In the genomic region with DNA sequence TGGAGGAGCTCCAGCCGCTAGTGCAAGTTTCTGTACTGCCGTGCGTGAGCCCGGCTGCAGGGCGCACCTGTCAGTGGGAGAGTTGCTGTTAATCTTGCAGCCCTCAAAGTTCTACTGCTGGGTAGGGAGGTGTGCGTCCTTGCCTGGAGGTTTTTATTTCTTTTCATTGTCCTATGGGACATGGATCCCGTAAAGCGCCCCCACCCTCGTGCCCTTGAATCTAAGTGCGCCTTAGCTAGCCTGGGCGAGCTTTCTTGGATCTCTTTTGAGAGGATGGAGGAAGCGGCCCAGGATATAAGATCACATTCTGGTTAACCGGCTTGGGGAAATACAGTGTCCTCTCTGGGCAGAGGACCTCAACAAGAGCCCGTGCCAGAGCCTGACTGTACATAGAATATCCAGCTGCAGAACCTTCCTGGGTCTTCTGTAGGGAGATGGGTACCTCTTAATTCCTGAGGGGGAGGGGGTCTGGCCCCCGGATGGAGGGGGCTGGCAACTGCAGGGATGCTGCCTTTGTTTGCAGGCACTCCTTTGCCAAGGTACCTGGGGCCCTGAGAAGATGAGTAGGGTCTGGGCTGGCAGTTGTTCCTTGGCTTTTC, we compare ENCODE assay signal across 9 mouse cellular contexts. TPM values are rescaled to one million over a fixed set of nuclear protein-coding genes. Genes with fewer than 3 reads are reported as not detected.
DNase-seq lines count a peak whose midpoint lies in the region; ATAC-seq and TF ChIP-seq lines count a peak whose summit lies in the region.
"Had no signal": no experiment of that assay in that cellular context is flagged by ENCODE, and none has a peak within 500 bp of the region (broad histone marks: within the 10 kb centered on the region; RNA-seq: fewer than 3 reads in every experiment).

No protein-coding gene starts in this region.

- H3K4me1 ChIP-seq in cerebellum, adult 2 months (ENCODE audit: control insufficient read depth, insufficient read depth, low read length), result peaks cover 11% of the 10 kb centered on the region
- H3K4me1 ChIP-seq in forebrain, embryonic 13.5 days, result peaks cover 28% of the 10 kb centered on the region
- peaks cover 19% of the 10 kb centered on the region for H3K4me1 ChIP-seq in neural tube, embryonic 14.5 days (ENCODE audit: control insufficient read depth, insufficient read depth, low read length)

- peaks cover 15% of the 10 kb centered on the region for H3K36me3 ChIP-seq in forebrain, embryonic 13.5 days (ENCODE audit: poor library complexity, severe bottlenecking)
- H3K36me3 ChIP-seq in neural tube, embryonic 14.5 days (ENCODE audit: control insufficient read depth, insufficient read depth, low read length), result 0 out of 2 replicates have a peak, but pooled peaks cover 6% of the 10 kb centered on the region

- under 1% methylated on average over 15 of the region's 15 CpGs for WGBS in cerebellum, adult 2 months
- 0% methylated on average over 15 of the region's 15 CpGs for WGBS in forebrain, embryonic 13.5 days
- WGBS in neural tube, embryonic 14.5 days, result under 1% methylated on average over 15 of the region's 15 CpGs

- H3K9me3 ChIP-seq in forebrain, embryonic 13.5 days (replicated peaks), result no peaks in the 10 kb centered on the region
- H3K9me3 ChIP-seq in neural tube, embryonic 14.5 days (ENCODE audit: control insufficient read depth, low read length), result no peaks in the 10 kb centered on the region

- H3K9ac ChIP-seq in forebrain, embryonic 13.5 days, result peak overlapping the region; percentile 73
- H3K9ac ChIP-seq in neural tube, embryonic 14.5 days (replicated peaks; ENCODE audit: low read depth, low read length), result peak overlapping the region; percentile 65

- DNase-seq in cerebellum, adult 2 months, result peak; percentile 30 to 31
- no peak for DNase-seq in cerebellum, postnatal 4 days (ENCODE audit: low spot score in 2 of 2)
- peak; percentile 8 for DNase-seq in B cell, adult 2 months
- peak; percentile 13 to 46 for DNase-seq in kidney, postnatal 4 days
- no peak for DNase-seq in thymus, postnatal 0 days (ENCODE audit: low spot score)
- no peak for DNase-seq in urinary bladder, adult 2 months (ENCODE audit: low spot score)

- H3K27me3 ChIP-seq in cerebellum, adult 2 months (ENCODE audit: control insufficient read depth, insufficient read depth, low read length), result no peaks in the 10 kb centered on the region
- H3K27me3 ChIP-seq in forebrain, embryonic 13.5 days, result peaks cover 41% of the 10 kb centered on the region
- peaks cover 19% of the 10 kb centered on the region for H3K27me3 ChIP-seq in neural tube, embryonic 14.5 days (ENCODE audit: control insufficient read depth, insufficient read depth, low read length)

- no peak for TF ChIP-seq POLR2A in cerebellum, adult 2 months (IDR thresholded peaks at IDR 0.05; ENCODE audit: borderline replicate concordance, insufficient read depth, low read length)

- no peak for TF ChIP-seq CTCF in cerebellum, adult 2 months (IDR thresholded peaks at IDR 0.05; ENCODE audit: borderline replicate concordance, insufficient read depth, low read depth, low read length)

- peak; percentile 22; the same call in 1 of the 2 replicates for ATAC-seq in forebrain, embryonic 13.5 days
- peak; percentile 35; the same call in 1 of the 2 replicates for ATAC-seq in neural tube, embryonic 14.5 days (ENCODE audit: low read depth)

- H3K4me3 ChIP-seq in cerebellum, adult 2 months (replicated peaks; ENCODE audit: insufficient read depth, low read depth, low read length), result peak overlapping the region; percentile 61
- peak overlapping the region; percentile 63 for H3K4me3 ChIP-seq in forebrain, embryonic 13.5 days
- peak overlapping the region; percentile 55 for H3K4me3 ChIP-seq in neural tube, embryonic 14.5 days (ENCODE audit: low read depth, low read length)

- H3K27ac ChIP-seq in cerebellum, adult 2 months (ENCODE audit: insufficient read depth, low read length), result no peak overlapping the region
- H3K27ac ChIP-seq in forebrain, embryonic 13.5 days, result peak overlapping the region; percentile 11
- H3K27ac ChIP-seq in neural tube, embryonic 14.5 days (ENCODE audit: low read depth, low read length), result peak overlapping the region; percentile 64

- peak overlapping the region; percentile 95 for H3K4me2 ChIP-seq in forebrain, embryonic 13.5 days
- H3K4me2 ChIP-seq in neural tube, embryonic 14.5 days (ENCODE audit: low read depth, low read length), result peak overlapping the region; percentile 95

RNA-seq across cellular contexts. Expression of gene Has3, which starts 1.4 kb away (rescaled TPM):
- 1.5 and 1.7 TPM in 2 replicates for polyA plus RNA-seq in cerebellum, adult 2 months (2012; rRNA removed)
- polyA plus RNA-seq in forebrain, embryonic 13.5 days (2015; fragmentation: Nextera tagmentation; extraction: Ambion mirVana), result 0.65 and 0.89 TPM in 2 replicates
- polyA plus RNA-seq in neural tube, embryonic 14.5 days (2014; fragmentation: Nextera tagmentation; extraction: Ambion mirVana), result 1.4 and 2.0 TPM in 2 replicates
- 0.26 and 0.56 TPM in 2 replicates for polyA plus RNA-seq in thymus, postnatal 0 days (2015; fragmentation: Nextera tagmentation; extraction: Ambion mirVana)
- polyA plus RNA-seq in urinary bladder, adult 2 months (2012; rRNA removed), result 3.1 TPM in 2 replicates
- polyA plus RNA-seq: erythroblast, embryonic 14.5 days had no signal

RNA-seq across cellular contexts. Expression of gene Utp4, which starts 22.0 kb away (rescaled TPM):
- 24.7 and 26.3 TPM in 2 replicates for polyA plus RNA-seq in cerebellum, adult 2 months (2012; rRNA removed)
- polyA plus RNA-seq in forebrain, embryonic 13.5 days (2015; fragmentation: Nextera tagmentation; extraction: Ambion mirVana), result 49.4 and 53.6 TPM in 2 replicates
- polyA plus RNA-seq in neural tube, embryonic 14.5 days (2014; fragmentation: Nextera tagmentation; extraction: Ambion mirVana), result 42.7 and 45.2 TPM in 2 replicates
- 69.4 and 70.7 TPM in 2 replicates for polyA plus RNA-seq in thymus, postnatal 0 days (2015; fragmentation: Nextera tagmentation; extraction: Ambion mirVana)
- 24.7 and 30.2 TPM in 2 replicates for polyA plus RNA-seq in urinary bladder, adult 2 months (2012; rRNA removed)

Comparison
In these comparisons a context has a peak if more than half of its experiments do, and no peak if none do; other contexts are left out.
1. DNase-seq: peak in cerebellum, adult 2 months (2 of 2), B cell, adult 2 months (2 of 2) and kidney, postnatal 4 days (2 of 2); none in cerebellum, postnatal 4 days (0 of 2), thymus, postnatal 0 days (single experiment) and urinary bladder, adult 2 months (single experiment).
2. Peak in every context shown above with its lines, with median percentiles within 50 percentile points of each other: H3K4me3 ChIP-seq.